Mouse (Mus musculus) stomach, embryonic 15.5 days (tissue): ENCODE results near the gene Veph1. TPM values are rescaled to one million over a fixed set of nuclear protein-coding genes. Genes with fewer than 3 reads are reported as not detected.
"Not testable (repeated sequence)": the region's sequence is repeated elsewhere in the genome, so short reads cannot be mapped to it uniquely, and the experiment has no call there.

ENCODE experiments used
- ATAC-seq: fragments of 200-750 bp; cut with Nextera tagmentation; 2 replicates; pipeline ENCODE4 v1.8.0; 2017; ENCODE audit warnings: low read depth, moderate number of reproducible peaks, moderate TSS enrichment; ENCODE audit not compliant: insufficient read depth, low FRiP score
- H3K27ac ChIP-seq: fragments of 300-500 bp; sonication (generic); 2 replicates; pipeline ENCODE4 v1.5.1; 2015; ENCODE audit warnings: mild to moderate bottlenecking, inconsistent platforms
- H3K27me3 ChIP-seq: fragments of 300-500 bp; sonication (generic); replicated peaks from 2 replicates; pipeline ENCODE4 v1.6.1; 2015; ENCODE audit warnings: inconsistent platforms
- H3K36me3 ChIP-seq: fragments of 300-500 bp; sonication (generic); 2 replicates; pipeline ENCODE4 v1.6.1; 2015; ENCODE audit warnings: inconsistent platforms
- H3K4me1 ChIP-seq: fragments of 300-500 bp; sonication (generic); 2 replicates; pipeline ENCODE4 v1.6.1; 2015; ENCODE audit warnings: inconsistent platforms
- H3K4me2 ChIP-seq: fragments of 300-500 bp; sonication (generic); 2 replicates; pipeline ENCODE4 v1.6.1; 2015; ENCODE audit warnings: mild to moderate bottlenecking, inconsistent platforms
- H3K4me3 ChIP-seq: fragments of 300-500 bp; sonication (generic); replicated peaks from 2 replicates; pipeline ENCODE4 v1.5.1; 2015; ENCODE audit warnings: inconsistent platforms
- H3K9ac ChIP-seq: fragments of 300-500 bp; sonication (generic); 2 replicates; pipeline ENCODE4 v1.6.1; 2015; ENCODE audit warnings: inconsistent platforms
- H3K9me3 ChIP-seq: fragments of 300-500 bp; sonication (generic); 2 replicates; pipeline ENCODE4 v1.6.1; 2016; ENCODE audit warnings: inconsistent platforms
- WGBS: fragments of 180-500 bp; shearing (Covaris S2); methylation state at CpG from one replicate; pipeline ENCODE4 v1.1.7; 2015; 5-methylcytosine and 5-hydroxymethylcytosine counted together
- polyA plus RNA-seq: library from polyadenylated mRNA; unstranded; fragments of >200 nt; fragmentation: Nextera tagmentation; extraction: Ambion mirVana; gene quantifications from 2 replicates; pipeline ENCODE4 v1.2.1, GENCODE M21; 2015

Gene Veph1
- polyA plus RNA-seq, 1 experiment from 2014 or later, result 0.40 TPM

GRCm38 (mm10) chr3:66294729-66295128, 1.9 kb downstream of the Veph1 start:
- Histone ChIP-seq H3K9ac (no peak overlapping the region), H3K4me1 (peaks cover 5% of the 10 kb centered on the region; the same call in 1 of the 2 replicates), H3K4me3 (no peak overlapping the region), H3K9me3 (no peaks in the 10 kb centered on the region), H3K36me3 (no peaks in the 10 kb centered on the region), H3K27ac (no peak overlapping the region), H3K4me2 (no peak overlapping the region), H3K27me3 (no peaks in the 10 kb centered on the region)
- no peak for ATAC-seq
- WGBS, result 87% methylated on average over 3 of the region's 3 CpGs

- Histone ChIP-seq H3K4me3 (peak overlapping the region; percentile 28), H3K9ac (no peak overlapping the region), H3K9me3 (no peaks in the 10 kb centered on the region), H3K36me3 (no peaks in the 10 kb centered on the region), H3K4me2 (peak overlapping the region; percentile 62), H3K27ac (no peak overlapping the region), H3K27me3 (no peaks in the 10 kb centered on the region), H3K4me1 (peaks cover 5% of the 10 kb centered on the region; the same call in 1 of the 2 replicates)
- peak; percentile 84 for ATAC-seq
- 2% methylated on average over 20 of the region's 20 CpGs for WGBS
These were observed 4.2 kb downstream of the Veph1 start for GRCm38 (mm10) chr3:66292356-66292946.

GRCm38 (mm10) chr3:66263270-66263669, 33.4 kb downstream of the Veph1 start:
- Histone ChIP-seq H3K27me3 (no peaks in the 10 kb centered on the region), H3K4me2 (no peak overlapping the region), H3K27ac (no peak overlapping the region), H3K4me3 (no peak overlapping the region), H3K4me1 (no peaks in the 10 kb centered on the region), H3K36me3 (no peaks in the 10 kb centered on the region), H3K9me3 (no peaks in the 10 kb centered on the region), H3K9ac (no peak overlapping the region)
- 78% methylated on average over 4 of the region's 4 CpGs for WGBS
- no peak for ATAC-seq

- Histone ChIP-seq H3K27ac (no peak overlapping the region), H3K4me3 (no peak overlapping the region), H3K4me2 (no peak overlapping the region), H3K9me3 (no peaks in the 10 kb centered on the region), H3K4me1 (no peaks in the 10 kb centered on the region), H3K27me3 (no peaks in the 10 kb centered on the region), H3K36me3 (no peaks in the 10 kb centered on the region), H3K9ac (no peak overlapping the region)
- WGBS, result 36% methylated on average over 5 of the region's 5 CpGs
- no peak for ATAC-seq
These were observed 34.3 kb downstream of the Veph1 start for GRCm38 (mm10) chr3:66262319-66262718.

DNA sequence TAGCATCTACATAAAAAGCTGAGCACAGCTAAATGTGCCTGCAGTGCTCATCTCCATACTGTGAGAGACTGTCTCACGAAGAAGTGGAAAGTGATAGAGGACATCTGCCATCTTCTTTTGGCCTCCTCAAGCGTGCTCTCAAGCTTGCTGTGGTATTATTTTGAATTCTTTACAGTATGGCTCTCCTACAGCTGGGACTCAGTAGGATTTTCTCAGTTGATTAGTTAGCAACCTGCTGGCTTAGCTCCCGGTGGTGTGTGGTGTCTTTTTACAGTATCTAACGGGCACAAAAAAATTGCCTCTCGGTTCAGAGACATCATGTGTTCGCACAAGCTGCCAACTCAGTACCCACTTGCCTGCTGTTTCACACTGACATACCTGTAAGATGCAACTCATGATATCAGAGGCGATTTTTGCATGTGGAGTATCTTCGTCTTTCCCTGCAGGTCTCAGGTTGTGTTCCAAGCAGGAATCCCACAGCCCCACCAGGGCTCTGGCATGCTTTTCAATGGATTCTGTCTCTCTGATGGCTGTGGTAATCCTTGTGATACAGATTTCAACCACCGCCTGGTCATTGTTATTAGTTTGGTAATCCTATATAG, 42.0 kb downstream of the Veph1 start:
- Histone ChIP-seq H3K9ac (no peak overlapping the region), H3K27ac (no peak overlapping the region), H3K4me3 (no peak overlapping the region), H3K27me3 (no peaks in the 10 kb centered on the region), H3K36me3 (no peaks in the 10 kb centered on the region), H3K4me2 (no peak overlapping the region), H3K4me1 (no peaks in the 10 kb centered on the region), H3K9me3 (no peaks in the 10 kb centered on the region)
- ATAC-seq, result no peak
- 78% methylated on average over 9 of the region's 9 CpGs for WGBS

DNA sequence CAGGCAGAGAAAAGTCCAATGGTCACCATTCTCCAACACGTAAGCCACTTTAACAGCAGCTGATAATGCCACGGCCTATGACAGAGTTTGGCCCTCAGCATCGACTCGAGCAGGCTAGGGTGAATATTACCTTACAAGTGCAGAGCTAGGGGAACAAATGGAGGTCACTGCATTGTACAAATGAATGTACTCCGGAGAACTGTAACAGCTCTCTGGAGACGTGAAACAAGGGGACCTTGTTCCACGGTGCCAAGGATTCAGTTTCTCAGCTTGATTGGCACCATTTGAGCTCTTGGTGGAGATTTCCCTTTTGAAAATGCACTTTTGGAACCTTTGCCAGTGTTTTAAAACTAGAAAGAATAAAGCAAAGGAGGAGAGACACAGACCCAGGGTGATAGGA, 44.8 kb downstream of the Veph1 start:
- no peaks in the 10 kb centered on the region for H3K4me1 ChIP-seq
- no peak overlapping the region for H3K4me3 ChIP-seq
- no peaks in the 10 kb centered on the region for H3K9me3 ChIP-seq
- no peak overlapping the region for H3K4me2 ChIP-seq
- no peaks in the 10 kb centered on the region for H3K27me3 ChIP-seq
- H3K36me3 ChIP-seq, result no peaks in the 10 kb centered on the region
- 82% methylated on average over 7 of the region's 7 CpGs for WGBS
- H3K27ac ChIP-seq, result no peak overlapping the region
- ATAC-seq, result no peak
- no peak overlapping the region for H3K9ac ChIP-seq

DNA sequence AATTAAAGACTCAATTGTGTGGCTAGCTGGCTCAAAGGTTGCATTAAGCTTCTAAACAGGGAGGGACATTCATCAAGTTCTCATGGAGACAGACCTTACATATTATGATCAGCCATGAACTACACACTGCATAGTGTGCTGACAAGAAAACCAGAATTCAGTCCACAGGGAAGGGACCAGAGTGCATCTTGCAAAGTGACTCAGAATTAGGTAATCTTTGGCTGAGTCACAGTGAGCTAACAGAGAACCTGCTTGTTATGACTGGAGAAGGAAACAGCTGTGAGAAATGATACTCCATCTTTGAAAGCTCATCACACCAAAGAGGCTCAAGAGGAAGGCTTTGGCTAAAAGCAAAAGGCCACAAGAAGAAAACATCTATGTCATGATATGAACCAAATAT, 56.2 kb downstream of the Veph1 start:
- H3K36me3 ChIP-seq, result no peaks in the 10 kb centered on the region
- no peak overlapping the region for H3K9ac ChIP-seq
- ATAC-seq, result no peak
- H3K27me3 ChIP-seq, result no peaks in the 10 kb centered on the region
- no peak overlapping the region for H3K27ac ChIP-seq
- H3K4me2 ChIP-seq, result no peak overlapping the region
- H3K4me3 ChIP-seq, result no peak overlapping the region
- no peaks in the 10 kb centered on the region for H3K4me1 ChIP-seq
- no peaks in the 10 kb centered on the region for H3K9me3 ChIP-seq

DNA sequence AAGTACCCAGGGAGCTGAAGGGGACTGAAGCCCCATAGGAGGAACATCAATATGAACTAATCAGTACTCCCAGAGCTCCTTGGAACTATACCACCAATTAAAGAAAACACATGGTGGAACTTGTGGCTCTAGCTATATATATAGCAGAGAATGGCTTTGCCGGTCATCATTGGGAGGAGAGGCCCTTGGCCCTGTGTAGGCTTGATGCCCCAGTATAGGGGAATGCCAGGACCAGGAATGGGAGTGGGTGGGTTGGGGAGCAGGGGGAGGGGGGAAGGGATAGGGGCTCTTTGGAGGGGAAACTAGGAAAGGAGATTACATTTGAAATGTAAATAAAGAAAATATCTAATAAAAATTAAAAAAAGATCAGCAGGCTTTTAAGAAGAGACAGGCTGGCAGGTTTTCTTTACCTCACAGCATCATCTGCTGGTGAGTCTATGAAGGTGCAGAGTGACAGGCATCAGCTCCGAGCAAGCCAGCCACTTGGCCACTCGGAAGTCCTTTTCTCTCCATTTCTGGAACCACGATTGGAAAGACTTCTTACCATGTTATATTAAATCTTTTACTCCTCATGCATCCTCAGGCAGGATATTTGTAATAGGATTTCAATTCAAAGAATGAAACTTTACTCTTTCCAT, 60.3 kb downstream of the Veph1 start:
- not testable (repeated sequence) for H3K9me3 ChIP-seq, ATAC-seq, H3K4me3 ChIP-seq, H3K9ac ChIP-seq, H3K27me3 ChIP-seq, H3K27ac ChIP-seq, H3K36me3 ChIP-seq, H3K4me1 ChIP-seq, H3K4me2 ChIP-seq
- WGBS, result 35% methylated on average over 4 of the region's 4 CpGs

- H3K27me3 ChIP-seq, result peaks cover 8% of the 10 kb centered on the region
- no peak overlapping the region for H3K4me3 ChIP-seq
- H3K4me2 ChIP-seq, result no peak overlapping the region
- WGBS, result 57% methylated on average over 15 of the region's 15 CpGs
- no peak overlapping the region for H3K27ac ChIP-seq
- H3K4me1 ChIP-seq, result peaks cover 8% of the 10 kb centered on the region; the same call in 1 of the 2 replicates
- no peaks in the 10 kb centered on the region for H3K9me3 ChIP-seq
- no peak overlapping the region for H3K9ac ChIP-seq
- ATAC-seq, result no peak
- no peaks in the 10 kb centered on the region for H3K36me3 ChIP-seq
These were observed 71.6 kb downstream of the Veph1 start for GRCm38 (mm10) chr3:66224931-66225537.

GRCm38 (mm10) chr3:66221243-66221611, 75.4 kb downstream of the Veph1 start:
- H3K27ac ChIP-seq, result no peak overlapping the region
- no peaks in the 10 kb centered on the region for H3K9me3 ChIP-seq
- peaks cover 8% of the 10 kb centered on the region; the same call in 1 of the 2 replicates for H3K4me1 ChIP-seq
- ATAC-seq, result no peak
- peak overlapping the region; percentile 54 for H3K4me3 ChIP-seq
- H3K36me3 ChIP-seq, result no peaks in the 10 kb centered on the region
- WGBS, result 6% methylated on average over 11 of the region's 11 CpGs
- no peak overlapping the region for H3K9ac ChIP-seq
- peaks cover 8% of the 10 kb centered on the region for H3K27me3 ChIP-seq
- peak overlapping the region; percentile 99 for H3K4me2 ChIP-seq

GRCm38 (mm10) chr3:66220554-66221242, 75.9 kb downstream of the Veph1 start:
- ATAC-seq, result peak; percentile 82
- no peak overlapping the region; the same call in 1 of the 2 replicates for H3K27ac ChIP-seq
- no peaks in the 10 kb centered on the region for H3K36me3 ChIP-seq
- no peaks in the 10 kb centered on the region for H3K9me3 ChIP-seq
- under 1% methylated on average over 51 of the region's 54 CpGs for WGBS
- peaks cover 8% of the 10 kb centered on the region for H3K27me3 ChIP-seq
- H3K4me1 ChIP-seq, result peaks cover 8% of the 10 kb centered on the region; the same call in 1 of the 2 replicates
- H3K4me3 ChIP-seq, result peak overlapping the region; percentile 54
- H3K9ac ChIP-seq, result peak overlapping the region; percentile 41
- H3K4me2 ChIP-seq, result peak overlapping the region; percentile 99
